Mouse (Mus musculus): Measurements from ENCODE around the gene Tecr. TPM values are rescaled to one million over a fixed set of nuclear protein-coding genes. Genes with fewer than 3 reads are reported as not detected.
A peak's percentile ranks its signal among the peaks of the same experiment; 100 is the strongest.

Tecr gene
- 100 to 1,000 TPM; 305 to 336 TPM for total RNA-seq (2021)
- long read RNA-seq, experiment 1, transcript Tecr-203 (12 exons, 1,120 nt): minor isoform, 30 of 621 reads
- long read RNA-seq, experiment 1, transcript Tecr-201 (13 exons, 1,158 nt): major isoform, 466 of 621 reads
- long read RNA-seq, experiment 1, partial matches to known transcripts: 54 of 621 reads
- long read RNA-seq, experiment 1, other reads (novel, unspliced or antisense): 69 of 621 reads
- long read RNA-seq, experiment 2, transcript Tecr-201 (13 exons, 1,158 nt): major isoform, 233 of 323 reads
- long read RNA-seq, experiment 2, transcript Tecr-203 (12 exons, 1,120 nt): minor isoform, 26 of 323 reads
- long read RNA-seq, experiment 2, partial matches to known transcripts: 36 of 323 reads
- long read RNA-seq, experiment 2, other reads (novel, unspliced or antisense): 25 of 323 reads

GRCm38 (mm10) chr8:83607661-83608397 lies at the start of gene Tecr, which contains the start of gene Dnajb1:
Gene Tecr (minus strand): TSS chr8:83607971.
Gene Dnajb1 (plus strand): TSS chr8:83608193.
- peak; percentile 100 for DNase-seq

- peak; percentile 33 for DNase-seq
Observed at GRCm38 (mm10) chr8:83656484-83657246, 48.9 kb upstream of the Tecr start.

- no peak for DNase-seq
Observed at GRCm38 (mm10) chr8:83656043-83656442, 48.3 kb upstream of the Tecr start.

GRCm38 (mm10) chr8:83654725-83655124 lies 47.0 kb upstream of the Tecr start:
- DNase-seq: no peak

GRCm38 (mm10) chr8:83653662-83654017 lies 45.9 kb upstream of the Tecr start:
- DNase-seq: no peak

- DNase-seq: peak; percentile 45
Observed at GRCm38 (mm10) chr8:83652744-83653661, 45.2 kb upstream of the Tecr start.

GRCm38 (mm10) chr8:83652030-83652743 lies 44.4 kb upstream of the Tecr start, which contains the start of gene Gipc1:
Gene Gipc1 (plus strand): TSS chr8:83652677.
- peak; percentile 96 for DNase-seq

GRCm38 (mm10) chr8:83649699-83650098 lies 41.9 kb upstream of the Tecr start:
- no peak for DNase-seq

GRCm38 (mm10) chr8:83648031-83648430 lies 40.3 kb upstream of the Tecr start:
- no peak for DNase-seq

- no peak for DNase-seq
Observed at GRCm38 (mm10) chr8:83647511-83647910, 39.7 kb upstream of the Tecr start.

GRCm38 (mm10) chr8:83639649-83640048 lies 31.9 kb upstream of the Tecr start:
- no peak for DNase-seq

- no peak for DNase-seq
Observed at GRCm38 (mm10) chr8:83638856-83639255, 31.1 kb upstream of the Tecr start.

GRCm38 (mm10) chr8:83632083-83632707 lies 24.4 kb upstream of the Tecr start:
- DNase-seq: no peak

GRCm38 (mm10) chr8:83625676-83626299 lies 18.0 kb upstream of the Tecr start:
- DNase-seq: no peak

- DNase-seq: peak; percentile 44
Observed at GRCm38 (mm10) chr8:83624739-83625138, 17.0 kb upstream of the Tecr start.

GRCm38 (mm10) chr8:83623549-83623948 lies 15.8 kb upstream of the Tecr start:
- DNase-seq: no peak

- peak; percentile 90 for DNase-seq
Observed at GRCm38 (mm10) chr8:83622389-83622989, 14.7 kb upstream of the Tecr start.

- no peak for DNase-seq
Observed at GRCm38 (mm10) chr8:83621691-83622388, 14.1 kb upstream of the Tecr start.
